Mouse (Mus musculus) hindbrain, embryonic 16.5 days (tissue): ENCODE results near the gene Nxph4. TPM values are rescaled to one million over a fixed set of nuclear protein-coding genes. Genes with fewer than 3 reads are reported as not detected.
A peak's percentile ranks its signal among the peaks of the same experiment; 100 is the strongest.

Source experiments
- ATAC-seq: fragments of 200-750 bp; cut with Nextera tagmentation; 2 replicates; pipeline ENCODE4 v1.8.0; 2017; ENCODE audit warnings: moderate TSS enrichment, moderate library complexity
- H3K27ac ChIP-seq: fragments of 300-500 bp; sonication (generic); 2 replicates; pipeline ENCODE4 v1.5.1; 2014; ENCODE audit warnings: low read depth, mild to moderate bottlenecking, control low read depth, low read length, moderate library complexity
- H3K27me3 ChIP-seq: fragments of 300-500 bp; sonication (generic); replicated peaks from 2 replicates; pipeline ENCODE4 v1.6.1; 2014; ENCODE audit warnings: low read length; ENCODE audit not compliant: control insufficient read depth, insufficient read depth
- H3K36me3 ChIP-seq: fragments of 300-500 bp; sonication (generic); 2 replicates; pipeline ENCODE4 v1.6.1; 2014; ENCODE audit warnings: mild to moderate bottlenecking, low read length, moderate library complexity, mixed read lengths; ENCODE audit not compliant: control insufficient read depth, insufficient read depth
- H3K4me1 ChIP-seq: fragments of 300-500 bp; sonication (generic); 2 replicates; pipeline ENCODE4 v1.6.1; 2014; ENCODE audit warnings: low read depth, low read length; ENCODE audit not compliant: control insufficient read depth, insufficient read depth
- H3K4me2 ChIP-seq: fragments of 300-500 bp; sonication (generic); 2 replicates; pipeline ENCODE4 v1.6.1; 2014; ENCODE audit warnings: mild to moderate bottlenecking, low read length, control low read depth, moderate library complexity
- H3K4me3 ChIP-seq: fragments of 300-500 bp; sonication (generic); 2 replicates; pipeline ENCODE4 v1.5.1; 2014; ENCODE audit warnings: mild to moderate bottlenecking, low read length, control low read depth, moderate library complexity
- H3K9ac ChIP-seq: fragments of 300-500 bp; sonication (generic); 2 replicates; pipeline ENCODE4 v1.6.1; 2014; ENCODE audit warnings: low read depth, mild to moderate bottlenecking, control low read depth, low read length, moderate library complexity
- H3K9me3 ChIP-seq: fragments of 300-500 bp; sonication (generic); 2 replicates; pipeline ENCODE4 v1.6.1; 2014; ENCODE audit warnings: mild to moderate bottlenecking, low read length, moderate library complexity; ENCODE audit not compliant: control insufficient read depth
- WGBS: fragments of 180-500 bp; shearing (Covaris S2); extraction: QIAGEN DNeasy Blood & Tissue Kit; methylation state at CpG from one replicate; pipeline ENCODE4 v1.1.7; 2014; 5-methylcytosine and 5-hydroxymethylcytosine counted together
- polyA plus RNA-seq: library from polyadenylated mRNA; unstranded; fragments of >200 nt; fragmentation: Nextera tagmentation; extraction: Ambion mirVana; gene quantifications from 2 replicates; pipeline ENCODE4 v1.2.1, GENCODE M21; 2015

The Nxph4 gene
- polyA plus RNA-seq, 1 experiment from 2014 or later: 129 TPM

DNA sequence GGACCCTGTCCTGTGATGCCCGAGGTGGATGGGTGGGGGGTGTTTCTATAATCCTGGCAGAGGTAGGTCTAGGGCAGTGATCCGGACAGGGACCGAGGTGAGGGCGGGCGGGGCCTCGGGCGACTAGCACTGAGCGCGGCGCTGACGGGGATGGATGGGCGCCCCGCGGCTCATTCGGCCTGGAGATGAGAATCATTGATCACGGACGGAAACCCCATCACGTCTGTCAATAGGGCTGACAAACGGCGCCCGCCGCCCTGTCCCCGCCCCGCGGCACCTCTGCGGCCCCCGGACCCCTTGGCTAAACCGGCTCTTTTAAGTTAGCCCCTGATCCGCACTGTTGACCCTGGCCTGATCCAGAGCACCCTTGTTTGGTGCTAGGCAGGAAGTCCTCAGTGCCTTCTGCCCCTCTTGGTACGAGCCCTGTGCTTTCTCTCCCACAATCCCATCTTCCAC is 598 bp upstream of the Nxph4 start:
- H3K4me2 ChIP-seq: peak overlapping the region; percentile 94
- H3K36me3 ChIP-seq: peaks cover 8% of the 10 kb centered on the region
- H3K27me3 ChIP-seq: peaks cover 2% of the 10 kb centered on the region; the same call in 1 of the 2 replicates
- H3K9me3 ChIP-seq: no peaks in the 10 kb centered on the region
- peak overlapping the region; percentile 69 for H3K4me3 ChIP-seq
- H3K4me1 ChIP-seq: peaks cover 53% of the 10 kb centered on the region
- peak; percentile 22 for ATAC-seq
- H3K27ac ChIP-seq: peak overlapping the region; percentile 75
- WGBS: 2% methylated on average over 21 of the region's 30 CpGs
- peak overlapping the region; percentile 81 for H3K9ac ChIP-seq

DNA sequence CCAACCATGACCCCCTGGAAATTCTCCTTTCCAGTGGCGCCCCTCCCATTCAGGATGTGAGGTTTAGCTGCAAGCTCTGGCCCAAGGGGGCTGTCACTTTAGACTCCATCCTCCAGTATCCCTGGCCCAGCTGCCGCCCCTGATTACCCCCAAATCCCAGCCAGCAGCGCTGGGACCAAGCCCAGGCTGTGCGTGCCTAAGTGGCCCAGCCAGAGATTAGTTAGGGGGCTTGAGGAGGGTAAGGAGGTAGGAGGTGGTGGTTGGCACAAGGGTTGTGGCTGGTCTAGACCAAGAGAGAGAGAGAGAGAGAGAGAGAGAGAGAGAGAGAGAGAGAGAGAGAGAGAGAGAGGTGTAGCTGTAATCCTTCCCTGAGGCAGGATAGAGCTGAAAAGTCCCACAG is 2.8 kb downstream of the Nxph4 start:
- Histone ChIP-seq H3K27me3 (peaks cover 21% of the 10 kb centered on the region), H3K4me2 (peak overlapping the region; percentile 94), H3K9me3 (no peaks in the 10 kb centered on the region), H3K4me3 (peak overlapping the region; percentile 69), H3K27ac (peak overlapping the region; percentile 73), H3K9ac (peak overlapping the region; percentile 51), H3K4me1 (peaks cover 71% of the 10 kb centered on the region), H3K36me3 (no peaks in the 10 kb centered on the region)
- 5% methylated on average over 4 of the region's 4 CpGs for WGBS
- no peak for ATAC-seq

DNA sequence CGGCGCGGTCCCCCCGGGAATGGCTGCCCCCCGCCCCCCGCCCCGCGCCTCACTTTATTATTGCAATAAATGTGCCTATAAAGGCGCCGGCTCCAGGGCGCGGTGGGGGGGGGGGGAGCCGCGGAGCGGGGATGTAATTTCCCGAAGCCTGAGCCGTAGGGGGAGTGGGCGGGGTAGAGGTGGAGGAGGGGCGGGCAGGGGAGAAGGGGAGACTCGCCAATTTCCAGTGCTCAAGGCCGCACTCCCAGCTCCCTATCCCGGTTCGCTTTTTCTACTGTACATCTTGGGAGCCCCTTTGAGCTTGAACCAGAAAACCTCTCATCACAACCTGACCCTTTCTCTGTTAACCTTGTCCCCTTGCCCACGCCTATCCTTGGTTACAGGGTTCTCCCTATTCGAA is 3.4 kb downstream of the Nxph4 start:
- H3K4me2 ChIP-seq: peak overlapping the region; percentile 94
- H3K4me3 ChIP-seq: peak overlapping the region; percentile 69
- WGBS: under 1% methylated on average over 14 of the region's 25 CpGs
- peaks cover 72% of the 10 kb centered on the region for H3K4me1 ChIP-seq
- ATAC-seq: no peak
- H3K36me3 ChIP-seq: no peaks in the 10 kb centered on the region
- H3K9ac ChIP-seq: peak overlapping the region; percentile 55
- no peaks in the 10 kb centered on the region for H3K9me3 ChIP-seq
- peak overlapping the region; percentile 73 for H3K27ac ChIP-seq
- peaks cover 24% of the 10 kb centered on the region for H3K27me3 ChIP-seq

DNA sequence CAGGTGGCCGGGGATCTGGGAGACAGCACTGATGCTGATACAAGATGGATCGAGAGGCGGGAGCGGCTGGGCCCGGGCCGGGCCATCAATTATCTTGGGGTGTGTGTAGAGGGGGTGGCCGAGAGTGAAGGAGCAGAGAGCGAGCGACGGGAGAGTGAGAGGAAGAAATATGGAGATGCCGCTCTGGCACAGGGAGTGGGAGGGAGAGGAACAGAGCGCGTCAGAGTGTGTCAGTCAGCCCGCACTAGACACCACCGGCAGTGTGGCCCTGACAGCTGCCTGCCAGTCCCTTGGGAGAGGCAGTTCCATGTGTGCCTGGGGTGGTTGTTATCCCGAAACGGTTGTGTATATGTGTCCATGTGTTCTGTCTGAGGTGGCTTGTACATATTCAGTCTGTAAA is 6.9 kb downstream of the Nxph4 start:
- 6% methylated on average over 17 of the region's 17 CpGs for WGBS
- H3K4me2 ChIP-seq: peak overlapping the region; percentile 94
- peak overlapping the region; percentile 64 for H3K27ac ChIP-seq
- peak overlapping the region; percentile 29 for H3K9ac ChIP-seq
- peak overlapping the region; percentile 15 for H3K4me3 ChIP-seq
- H3K36me3 ChIP-seq: no peaks in the 10 kb centered on the region
- peak; percentile 22 for ATAC-seq
- peaks cover 60% of the 10 kb centered on the region for H3K4me1 ChIP-seq
- H3K9me3 ChIP-seq: no peaks in the 10 kb centered on the region
- H3K27me3 ChIP-seq: peaks cover 24% of the 10 kb centered on the region

DNA sequence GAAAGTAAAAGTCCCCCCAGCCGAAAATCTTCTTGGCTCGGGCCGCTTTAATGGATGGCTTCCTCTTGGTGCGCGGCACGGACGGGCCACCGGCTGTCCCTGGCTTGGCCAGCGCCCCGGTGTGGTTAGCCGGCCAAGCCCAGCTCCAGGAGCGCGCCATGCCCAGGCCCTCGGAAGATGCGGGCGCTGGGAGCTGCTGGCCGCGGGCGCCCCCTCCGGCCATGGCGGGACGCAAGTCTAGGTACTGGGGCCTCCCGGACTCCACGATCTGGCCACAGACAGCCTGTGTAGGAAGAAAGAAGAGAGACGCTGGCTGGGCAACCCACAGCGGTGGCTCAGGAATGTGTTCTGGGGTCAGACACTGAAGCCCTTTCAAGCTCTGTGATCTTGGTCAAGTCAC is 7.7 kb downstream of the Nxph4 start:
- peak overlapping the region; percentile 94 for H3K4me2 ChIP-seq
- under 1% methylated on average over 24 of the region's 26 CpGs for whole genome bisulfite sequencing
- peak; percentile 7; the same call in 1 of the 2 replicates for ATAC-seq
- H3K4me1 ChIP-seq: peaks cover 57% of the 10 kb centered on the region
- no peaks in the 10 kb centered on the region for H3K36me3 ChIP-seq
- peak overlapping the region; percentile 23 for H3K4me3 ChIP-seq
- H3K27ac ChIP-seq: peak overlapping the region; percentile 64
- H3K9ac ChIP-seq: peak overlapping the region; percentile 48
- H3K27me3 ChIP-seq: peaks cover 24% of the 10 kb centered on the region
- no peaks in the 10 kb centered on the region for H3K9me3 ChIP-seq

DNA sequence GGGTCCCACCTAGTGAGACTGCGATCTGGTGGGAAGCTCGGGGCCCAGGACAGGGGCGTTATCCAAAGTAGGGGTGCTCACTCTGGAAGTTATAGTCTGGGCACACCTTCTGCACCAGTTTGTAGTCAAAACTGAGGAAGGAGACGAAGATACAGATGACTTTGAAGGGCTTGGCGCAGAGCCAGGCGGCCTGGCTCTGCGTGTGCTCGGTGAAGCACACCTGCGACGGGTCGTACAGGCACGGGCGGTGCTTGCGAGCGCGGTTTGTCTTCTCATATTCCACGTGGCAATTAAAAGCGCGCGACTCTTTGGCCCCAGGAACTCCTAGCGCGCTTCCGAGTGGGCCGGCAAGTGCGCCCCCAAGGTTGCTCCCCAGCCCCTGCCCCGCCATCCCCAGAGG is 8.3 kb downstream of the Nxph4 start:
- Histone ChIP-seq H3K4me2 (peak overlapping the region; percentile 94), H3K27me3 (peaks cover 24% of the 10 kb centered on the region), H3K4me1 (peaks cover 58% of the 10 kb centered on the region), H3K9ac (peak overlapping the region; percentile 48), H3K27ac (peak overlapping the region; percentile 34; the same call in 1 of the 2 replicates), H3K9me3 (no peaks in the 10 kb centered on the region), H3K36me3 (no peaks in the 10 kb centered on the region), H3K4me3 (peak overlapping the region; percentile 23; the same call in 1 of the 2 replicates)
- WGBS: 2% methylated on average over 26 of the region's 26 CpGs
- ATAC-seq: no peak

DNA sequence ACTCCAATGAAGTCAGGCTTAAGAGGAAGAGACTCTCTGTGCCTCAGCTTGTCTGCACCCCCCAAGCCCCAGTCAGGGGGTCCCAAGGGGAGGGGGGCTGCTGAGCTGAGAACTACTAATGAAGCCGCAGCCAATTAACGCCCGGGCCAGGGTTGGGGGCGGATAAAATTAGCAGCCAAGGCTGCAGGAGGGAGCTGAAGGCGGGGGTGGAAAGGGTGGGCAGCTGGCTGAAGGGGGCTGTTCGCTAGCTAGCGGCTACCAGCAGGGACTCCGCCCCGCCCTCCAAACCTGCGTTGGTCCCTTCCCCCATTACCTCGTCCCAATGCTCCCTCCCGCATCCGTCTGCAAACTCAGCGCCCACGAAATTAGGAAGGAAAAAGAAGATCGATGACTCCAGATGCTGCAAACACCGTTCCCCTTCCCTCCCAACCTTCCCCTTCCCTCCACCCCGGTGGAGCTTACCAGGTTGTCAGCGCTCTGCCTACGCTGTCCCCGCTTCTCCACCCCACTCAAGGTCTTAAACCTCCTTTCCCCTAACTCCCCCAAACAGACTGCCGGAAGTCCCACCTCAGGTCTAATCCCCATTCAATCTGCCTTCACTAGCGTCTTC is 9.6 kb downstream of the Nxph4 start:
- no peak for ATAC-seq
- Histone ChIP-seq H3K4me2 (0 out of 2 replicates have a peak overlapping the region, but pooled peaks have one; percentile 25), H3K9me3 (no peaks in the 10 kb centered on the region), H3K4me1 (peaks cover 56% of the 10 kb centered on the region), H3K27ac (no peak overlapping the region; the same call in 1 of the 2 replicates), H3K4me3 (no peak overlapping the region), H3K36me3 (no peaks in the 10 kb centered on the region), H3K9ac (peak overlapping the region; percentile 4; the same call in 1 of the 2 replicates), H3K27me3 (peaks cover 21% of the 10 kb centered on the region)
- 5% methylated on average over 23 of the region's 23 CpGs for WGBS

DNA sequence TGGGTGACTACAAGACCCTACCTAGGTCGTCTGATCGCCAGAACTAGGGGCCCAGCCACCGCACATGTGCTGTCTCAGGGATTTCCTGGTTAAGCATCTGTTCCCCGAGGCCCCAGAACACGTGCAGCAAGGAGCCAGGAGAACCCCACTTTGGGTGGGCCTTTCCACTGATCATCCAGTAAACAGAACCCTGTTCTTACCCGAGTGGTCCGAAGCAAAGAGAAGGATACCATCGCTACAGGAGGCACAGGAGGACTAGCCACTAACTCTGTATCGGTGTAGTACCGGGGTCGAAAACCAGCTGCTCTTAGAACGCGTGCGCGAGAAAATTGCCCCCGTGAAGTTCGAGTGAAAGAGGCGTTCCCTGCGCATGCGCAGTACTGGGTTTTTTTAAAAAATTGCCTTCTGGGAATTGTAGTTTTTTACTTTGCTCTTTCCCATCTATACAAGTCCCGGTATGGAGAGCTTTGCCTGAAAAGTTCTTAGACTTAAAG is 12.2 kb downstream of the Nxph4 start, which contains the start of gene Shmt2:
Gene Shmt2 (minus strand): TSS at position 357 of the 494 bp plus-strand sequence.
- H3K4me2 ChIP-seq: peak within 1 kb of the TSS; percentile 90
- H3K9ac ChIP-seq: peak within 1 kb of the TSS; percentile 73
- H3K27me3 ChIP-seq: peaks cover 7% of the 10 kb centered on the region
- under 1% methylated on average over 21 of the region's 21 CpGs for WGBS
- H3K4me1 ChIP-seq: peaks cover 35% of the 10 kb centered on the region
- H3K27ac ChIP-seq: no peak within 1 kb of the TSS
- ATAC-seq: peak; percentile 70
- H3K9me3 ChIP-seq: no peaks in the 10 kb centered on the region
- peaks cover 11% of the 10 kb centered on the region for H3K36me3 ChIP-seq
- peak within 1 kb of the TSS; percentile 65 for H3K4me3 ChIP-seq

DNA sequence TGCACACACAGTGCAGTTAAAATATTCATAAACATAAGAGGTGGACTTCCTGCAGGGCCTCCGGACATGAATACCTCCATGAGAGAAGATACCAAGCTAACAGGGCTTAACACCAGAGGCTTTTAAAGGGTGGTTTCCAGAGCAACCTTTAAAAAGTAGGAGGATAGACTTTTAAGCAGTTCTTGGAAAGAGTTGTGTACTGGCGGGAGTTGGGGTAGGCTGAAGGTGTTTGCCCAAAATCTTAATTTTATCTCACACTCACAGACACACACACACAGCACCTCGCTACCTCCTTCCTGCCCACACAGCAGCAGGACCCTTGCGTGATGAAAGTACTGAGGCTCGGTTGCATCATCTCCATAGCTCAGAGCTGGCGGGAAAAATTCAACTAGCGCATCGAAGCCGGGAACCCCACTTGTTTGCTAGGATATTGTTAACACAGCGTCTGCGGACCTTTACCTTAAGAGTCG is 12.7 kb downstream of the Nxph4 start:
- peaks cover 11% of the 10 kb centered on the region for H3K36me3 ChIP-seq
- ATAC-seq: no peak
- peaks cover 35% of the 10 kb centered on the region for H3K4me1 ChIP-seq
- peaks cover 4% of the 10 kb centered on the region; the same call in 1 of the 2 replicates for H3K27me3 ChIP-seq
- peak overlapping the region; percentile 65 for H3K4me3 ChIP-seq
- no peaks in the 10 kb centered on the region for H3K9me3 ChIP-seq
- 11% methylated on average over 12 of the region's 12 CpGs for whole genome bisulfite sequencing
- H3K9ac ChIP-seq: peak overlapping the region; percentile 73
- peak overlapping the region; percentile 90 for H3K4me2 ChIP-seq
- H3K27ac ChIP-seq: no peak overlapping the region
